Mouse (Mus musculus) left cerebral cortex, postnatal 25 days (tissue): ENCODE results near the gene Clba1. TPM values are rescaled to one million over a fixed set of nuclear protein-coding genes. Genes with fewer than 3 reads are reported as not detected.
"Not testable (repeated sequence)": the region's sequence is repeated elsewhere in the genome, so short reads cannot be mapped to it uniquely, and the experiment has no call there.

Source experiments
- DNase-seq, 2 experiments: peaks; one replicate each; pipeline ENCODE4 v3.0.0; 2022; ENCODE audit warnings: low spot score in 2 of 2, mixed read lengths in 1 of 2
- intact Hi-C: fragments of 180-260 bp; cut with DNase I; formaldehyde crosslinking; loops from one replicate; pipeline ENCODE4 v1.15.1; 2025
- total RNA-seq, 2 experiments: library from RNA; stranded (reverse); gene quantifications; 2 replicates each; pipeline ENCODE4 v1.2.3; 2021

Gene Clba1
- total RNA-seq, 2 experiments from 2014 or later = 17.1 to 17.7 TPM

- intact Hi-C loops = loop anchor here (5.0 kb wide), 1 partner anchor 38 kb away; the partner anchor contains the start of gene Ahnak2
- DNase-seq = no peak
Measured at GRCm38 (mm10) chr12:112840209-112841086, 31.7 kb downstream of the Clba1 start.

- intact Hi-C loops = loop anchor here (5.0 kb wide), 1 partner anchor 39 kb away; the partner anchor contains the start of gene Ahnak2
Measured at GRCm38 (mm10) chr12:112841338-112841892, 32.7 kb downstream of the Clba1 start.

GRCm38 (mm10) chr12:112842128-112842527 is 33.4 kb downstream of the Clba1 start:
- DNase-seq = not testable (repeated sequence)
- intact Hi-C loops = loop anchor here (5.0 kb wide), 1 partner anchor 40 kb away; the partner anchor contains the start of gene Ahnak2

More at GRCm38 (mm10) chr12:112841338-112841892, 32.7 kb downstream of the Clba1 start:
- DNase-seq = not testable (repeated sequence)

- DNase-seq = peak; percentile 80 to 82
- intact Hi-C loops = loop anchor here (1.0 to 5.0 kb wide), 2 partner anchors 42 to 97 kb away; partner anchors contain the start of gene Ahnak2
Measured at GRCm38 (mm10) chr12:112843803-112844202, 35.1 kb downstream of the Clba1 start.

- intact Hi-C loops = no loop called here
Measured at GRCm38 (mm10) chr12:112847880-112848279, 39.1 kb downstream of the Clba1 start.

GRCm38 (mm10) chr12:112849235-112850022 is 40.7 kb downstream of the Clba1 start:
- no peak for DNase-seq
- intact Hi-C loops = no loop called here

More at GRCm38 (mm10) chr12:112847880-112848279, 39.1 kb downstream of the Clba1 start:
- no peak for DNase-seq

- intact Hi-C loops = no loop called here
- no peak for DNase-seq
Measured at GRCm38 (mm10) chr12:112850344-112850743, 41.6 kb downstream of the Clba1 start.

GRCm38 (mm10) chr12:112851116-112851515 is 42.4 kb downstream of the Clba1 start:
- no peak for DNase-seq
- intact Hi-C loops = no loop called here

- peak in 1 of 2 experiments; percentile 21 for DNase-seq
Measured at GRCm38 (mm10) chr12:112853050-112853729, 44.5 kb downstream of the Clba1 start.

GRCm38 (mm10) chr12:112854610-112855333 is 46.0 kb downstream of the Clba1 start:
- no peak for DNase-seq
- intact Hi-C loops = no loop called here

More at GRCm38 (mm10) chr12:112853050-112853729, 44.5 kb downstream of the Clba1 start:
- intact Hi-C loops = no loop called here

GRCm38 (mm10) chr12:112856338-112856737 is 47.6 kb downstream of the Clba1 start:
- intact Hi-C loops = no loop called here
- no peak for DNase-seq

- no peak for DNase-seq
- intact Hi-C loops = no loop called here
Measured at GRCm38 (mm10) chr12:112857021-112857925, 48.5 kb downstream of the Clba1 start.

GRCm38 (mm10) chr12:112858581-112859336 is 50.0 kb downstream of the Clba1 start:
- intact Hi-C loops = no loop called here
- no peak for DNase-seq

- no peak for DNase-seq
- intact Hi-C loops = no loop called here
Measured at GRCm38 (mm10) chr12:112859930-112860329, 51.2 kb downstream of the Clba1 start.

- DNase-seq = no peak
- intact Hi-C loops = no loop called here
Measured at GRCm38 (mm10) chr12:112860765-112861164, 52.0 kb downstream of the Clba1 start.

GRCm38 (mm10) chr12:112861911-112862321 is 53.2 kb downstream of the Clba1 start:
- no peak for DNase-seq
- intact Hi-C loops = no loop called here

GRCm38 (mm10) chr12:112864804-112865203 is 56.1 kb downstream of the Clba1 start:
- DNase-seq = no peak
- intact Hi-C loops = no loop called here
